Mouse (Mus musculus): ENCODE results near the gene Prkcd. TPM values are rescaled to one million over a fixed set of nuclear protein-coding genes. Genes with fewer than 3 reads are reported as not detected.

The Prkcd gene
- polyA plus RNA-seq, 1 experiment from 2014 or later, result 21.9 TPM

DNA sequence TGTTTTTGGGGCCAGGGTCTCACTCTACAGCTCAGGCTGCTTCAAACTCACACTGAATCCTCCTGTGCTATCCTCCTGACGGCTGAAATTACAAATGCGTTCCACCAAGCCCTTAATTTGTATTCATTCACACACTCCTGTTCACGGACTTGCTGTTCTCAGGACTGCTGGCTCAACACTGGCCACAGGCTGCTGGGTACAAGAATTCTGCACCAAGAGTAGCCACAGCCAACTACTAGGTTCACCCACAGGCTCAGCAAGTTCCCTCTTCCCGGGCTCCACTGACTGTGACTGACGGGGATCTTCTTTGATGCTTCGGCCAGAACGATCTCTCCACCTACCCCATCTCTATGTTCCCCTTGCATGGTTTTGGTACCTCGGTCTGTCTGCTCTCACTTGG is 23.7 kb upstream of the Prkcd start:
- Histone ChIP-seq H3K4me1 (peaks cover 2% of the 10 kb centered on the region), H3K36me3 (ENCODE audit: poor library complexity, severe bottlenecking) (no peaks in the 10 kb centered on the region), H3K27me3 (no peaks in the 10 kb centered on the region), H3K9ac (no peak overlapping the region), H3K9me3 (replicated peaks) (no peaks in the 10 kb centered on the region), H3K4me2 (no peak overlapping the region), H3K27ac (no peak overlapping the region), H3K4me3 (no peak overlapping the region)
- 77% methylated on average over 8 of the region's 8 CpGs for WGBS
- no peak for ATAC-seq

- Histone ChIP-seq H3K36me3 (ENCODE audit: poor library complexity, severe bottlenecking) (no peaks in the 10 kb centered on the region), H3K4me1 (no peaks in the 10 kb centered on the region), H3K9me3 (replicated peaks) (no peaks in the 10 kb centered on the region), H3K27ac (no peak overlapping the region), H3K4me2 (no peak overlapping the region), H3K27me3 (no peaks in the 10 kb centered on the region), H3K9ac (no peak overlapping the region), H3K4me3 (no peak overlapping the region)
- 65% methylated on average over 3 of the region's 3 CpGs for WGBS
- ATAC-seq, result no peak
Measured at GRCm38 (mm10) chr14:30648478-30648877, 22.5 kb upstream of the Prkcd start.

DNA sequence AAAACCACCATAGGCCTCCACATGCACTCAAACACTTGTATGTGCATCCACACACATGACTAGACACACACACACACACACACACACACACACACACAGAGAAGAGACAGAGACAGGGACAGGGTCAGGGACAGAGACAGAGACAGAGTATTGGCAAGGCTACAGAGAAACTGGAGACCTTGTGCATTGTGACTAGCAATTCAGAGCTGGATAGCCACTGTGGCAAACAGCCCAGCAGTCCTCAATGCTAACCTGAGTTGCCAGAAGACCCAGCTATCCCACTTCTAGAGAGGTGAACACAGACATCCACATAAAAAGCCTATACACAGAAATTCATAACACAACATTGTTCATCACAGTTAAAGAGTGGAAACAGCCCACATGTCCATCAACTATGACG is 20.5 kb upstream of the Prkcd start:
- H3K9ac ChIP-seq, result no peak overlapping the region
- no peak overlapping the region for H3K4me2 ChIP-seq
- no peaks in the 10 kb centered on the region for H3K4me1 ChIP-seq
- WGBS, result 77% methylated on average over 1 of the region's 1 CpGs
- no peaks in the 10 kb centered on the region for H3K36me3 ChIP-seq (ENCODE audit: poor library complexity, severe bottlenecking)
- ATAC-seq, result no peak
- no peaks in the 10 kb centered on the region for H3K9me3 ChIP-seq (replicated peaks)
- H3K4me3 ChIP-seq, result no peak overlapping the region
- H3K27me3 ChIP-seq, result no peaks in the 10 kb centered on the region
- no peak overlapping the region for H3K27ac ChIP-seq

DNA sequence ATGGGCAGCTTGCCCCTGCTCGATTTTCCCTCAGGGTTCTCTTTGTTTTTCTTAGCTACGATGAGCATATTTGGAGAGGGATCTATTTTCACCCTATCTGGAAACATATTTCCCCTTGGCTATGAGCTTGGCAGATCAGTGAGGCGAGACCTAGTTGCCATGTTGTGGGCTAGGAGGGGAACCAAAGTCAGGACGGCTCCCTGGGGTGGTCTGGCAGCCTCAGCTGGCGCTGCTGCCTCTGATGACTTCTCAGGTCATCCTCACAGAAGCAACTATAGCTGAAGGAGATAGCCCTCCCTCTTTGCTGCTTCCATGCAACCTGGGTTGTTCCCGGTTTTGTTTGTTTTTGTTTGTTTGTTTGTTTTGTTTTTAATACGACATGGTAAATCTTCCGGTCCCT is 19.1 kb upstream of the Prkcd start:
- no peaks in the 10 kb centered on the region for H3K27me3 ChIP-seq
- 83% methylated on average over 8 of the region's 8 CpGs for WGBS
- no peaks in the 10 kb centered on the region for H3K36me3 ChIP-seq (ENCODE audit: poor library complexity, severe bottlenecking)
- ATAC-seq, result no peak
- no peak overlapping the region for H3K9ac ChIP-seq
- no peak overlapping the region for H3K27ac ChIP-seq
- no peak overlapping the region for H3K4me3 ChIP-seq
- no peaks in the 10 kb centered on the region for H3K4me1 ChIP-seq
- no peaks in the 10 kb centered on the region for H3K9me3 ChIP-seq (replicated peaks)
- H3K4me2 ChIP-seq, result no peak overlapping the region

- Histone ChIP-seq H3K4me1 (no peaks in the 10 kb centered on the region), H3K9me3 (replicated peaks) (no peaks in the 10 kb centered on the region), H3K4me2 (no peak overlapping the region), H3K36me3 (ENCODE audit: poor library complexity, severe bottlenecking) (no peaks in the 10 kb centered on the region), H3K4me3 (no peak overlapping the region), H3K27ac (no peak overlapping the region), H3K27me3 (no peaks in the 10 kb centered on the region), H3K9ac (no peak overlapping the region)
- WGBS, result 88% methylated on average over 2 of the region's 2 CpGs
- ATAC-seq, result no peak
Measured at GRCm38 (mm10) chr14:30644026-30644425, 18.0 kb upstream of the Prkcd start.

DNA sequence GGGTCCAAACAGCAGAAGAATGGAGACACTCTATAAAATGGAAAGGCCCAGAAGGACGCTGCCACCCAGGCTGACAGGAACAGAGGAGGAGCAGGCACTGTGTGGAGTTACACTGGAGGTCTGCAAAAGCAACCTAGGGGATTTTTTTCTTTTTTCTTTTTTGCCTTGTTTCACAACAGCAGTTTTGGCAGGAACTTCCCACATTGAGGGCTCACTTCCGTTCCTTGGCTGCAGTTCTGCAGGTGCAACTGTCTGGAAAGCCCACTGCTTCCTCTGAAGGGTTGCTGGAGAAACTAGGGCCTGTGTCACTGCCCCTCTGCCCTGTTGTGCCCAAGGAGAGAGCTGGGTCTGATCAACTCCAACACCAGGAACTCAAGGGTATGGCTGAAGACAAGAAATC is 15.7 kb upstream of the Prkcd start:
- H3K9ac ChIP-seq, result no peak overlapping the region
- peaks cover 7% of the 10 kb centered on the region for H3K4me1 ChIP-seq
- H3K4me3 ChIP-seq, result no peak overlapping the region
- no peak for ATAC-seq
- no peaks in the 10 kb centered on the region for H3K9me3 ChIP-seq (replicated peaks)
- 75% methylated on average over 2 of the region's 2 CpGs for WGBS
- no peak overlapping the region for H3K27ac ChIP-seq
- H3K36me3 ChIP-seq (ENCODE audit: poor library complexity, severe bottlenecking), result no peaks in the 10 kb centered on the region
- H3K27me3 ChIP-seq, result no peaks in the 10 kb centered on the region
- no peak overlapping the region for H3K4me2 ChIP-seq

- Histone ChIP-seq H3K9me3 (replicated peaks) (no peaks in the 10 kb centered on the region), H3K4me3 (no peak overlapping the region), H3K27ac (no peak overlapping the region), H3K27me3 (no peaks in the 10 kb centered on the region), H3K4me1 (peaks cover 9% of the 10 kb centered on the region), H3K9ac (no peak overlapping the region), H3K36me3 (ENCODE audit: poor library complexity, severe bottlenecking) (no peaks in the 10 kb centered on the region), H3K4me2 (no peak overlapping the region)
- WGBS, result 82% methylated on average over 4 of the region's 4 CpGs
- ATAC-seq, result no peak
Measured at GRCm38 (mm10) chr14:30638686-30639085, 12.7 kb upstream of the Prkcd start.

- H3K9me3 ChIP-seq (replicated peaks), result no peaks in the 10 kb centered on the region
- 86% methylated on average over 4 of the region's 4 CpGs for WGBS
- no peak for ATAC-seq
- no peak overlapping the region for H3K9ac ChIP-seq
- H3K4me1 ChIP-seq, result peaks cover 9% of the 10 kb centered on the region
- H3K27ac ChIP-seq, result no peak overlapping the region
- H3K4me2 ChIP-seq, result no peak overlapping the region
- no peaks in the 10 kb centered on the region for H3K27me3 ChIP-seq
- H3K36me3 ChIP-seq (ENCODE audit: poor library complexity, severe bottlenecking), result no peaks in the 10 kb centered on the region
- no peak overlapping the region for H3K4me3 ChIP-seq
Measured at GRCm38 (mm10) chr14:30638009-30638408, 12.0 kb upstream of the Prkcd start.

DNA sequence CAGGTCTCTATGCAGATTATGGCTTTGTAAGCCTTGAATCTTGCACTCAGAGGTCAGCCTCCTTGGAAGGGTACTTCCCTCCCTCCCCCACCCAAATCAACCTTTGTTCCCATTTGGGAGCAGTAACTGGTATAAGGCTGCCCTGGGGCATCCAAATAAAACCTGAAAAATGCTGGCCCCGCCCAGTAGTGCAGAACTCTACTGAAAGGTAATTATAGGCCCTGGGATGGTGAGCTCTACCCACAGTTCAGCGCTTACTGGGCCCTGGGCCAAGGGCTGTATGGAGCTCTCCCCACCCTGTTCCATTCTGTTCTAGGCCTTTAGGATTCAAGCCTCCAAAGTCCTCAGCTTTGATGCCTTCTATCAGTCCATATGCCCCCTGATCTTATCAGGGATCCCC is 11.1 kb upstream of the Prkcd start:
- no peak overlapping the region for H3K4me3 ChIP-seq
- no peaks in the 10 kb centered on the region for H3K9me3 ChIP-seq (replicated peaks)
- no peak overlapping the region for H3K27ac ChIP-seq
- H3K27me3 ChIP-seq, result no peaks in the 10 kb centered on the region
- peaks cover 9% of the 10 kb centered on the region for H3K4me1 ChIP-seq
- no peak overlapping the region for H3K9ac ChIP-seq
- 64% methylated on average over 2 of the region's 2 CpGs for WGBS
- H3K36me3 ChIP-seq (ENCODE audit: poor library complexity, severe bottlenecking), result no peaks in the 10 kb centered on the region
- no peak overlapping the region for H3K4me2 ChIP-seq
- no peak for ATAC-seq

GRCm38 (mm10) chr14:30636499-30636898 is 10.5 kb upstream of the Prkcd start:
- Histone ChIP-seq H3K4me2 (no peak overlapping the region), H3K9me3 (replicated peaks) (no peaks in the 10 kb centered on the region), H3K27me3 (no peaks in the 10 kb centered on the region), H3K27ac (no peak overlapping the region), H3K9ac (no peak overlapping the region), H3K4me1 (peaks cover 9% of the 10 kb centered on the region), H3K36me3 (ENCODE audit: poor library complexity, severe bottlenecking) (no peaks in the 10 kb centered on the region), H3K4me3 (no peak overlapping the region)
- ATAC-seq, result no peak
- WGBS, result 87% methylated on average over 9 of the region's 9 CpGs

DNA sequence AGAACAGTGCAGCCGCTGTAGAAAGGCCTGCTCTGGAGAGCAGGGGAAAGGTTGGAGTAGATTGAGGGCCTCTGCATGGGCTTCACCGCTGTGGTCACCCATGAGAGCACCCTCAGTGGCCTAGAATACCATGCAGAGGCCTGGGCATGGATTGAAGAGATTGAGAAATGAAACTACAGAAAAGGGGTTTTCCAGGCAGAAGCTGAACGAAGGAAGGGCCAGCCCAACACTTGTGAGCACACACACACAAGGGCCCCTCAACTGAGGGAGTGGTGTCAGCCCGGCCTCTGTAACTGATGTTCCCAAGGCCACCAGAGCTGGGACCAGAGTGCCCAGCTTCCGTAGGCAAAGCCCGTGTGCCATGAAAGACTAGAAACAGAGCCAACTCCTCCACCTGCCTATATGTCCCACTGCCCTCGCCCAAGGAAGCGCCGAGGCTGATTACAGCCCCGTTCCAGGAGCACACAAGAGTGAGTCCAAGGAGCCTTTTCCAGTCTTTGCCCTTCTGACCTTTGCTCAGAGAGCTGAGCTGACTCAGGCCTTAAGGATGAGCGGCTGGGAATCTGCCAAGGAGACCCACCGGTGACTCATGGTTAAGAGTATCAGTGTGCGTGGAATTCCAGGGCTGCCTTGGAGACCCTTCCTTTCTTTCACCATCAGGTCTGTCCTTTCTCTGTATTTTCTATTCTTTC is 9.4 kb upstream of the Prkcd start:
- peaks cover 9% of the 10 kb centered on the region for H3K4me1 ChIP-seq

GRCm38 (mm10) chr14:30634418-30634817 is 8.4 kb upstream of the Prkcd start:
- H3K9ac ChIP-seq, result no peak overlapping the region
- 86% methylated on average over 1 of the region's 1 CpGs for WGBS
- no peak overlapping the region for H3K4me3 ChIP-seq
- no peaks in the 10 kb centered on the region for H3K36me3 ChIP-seq (ENCODE audit: poor library complexity, severe bottlenecking)
- peaks cover 9% of the 10 kb centered on the region for H3K4me1 ChIP-seq
- H3K27ac ChIP-seq, result no peak overlapping the region
- H3K4me2 ChIP-seq, result no peak overlapping the region
- no peak for ATAC-seq
- H3K27me3 ChIP-seq, result no peaks in the 10 kb centered on the region
- H3K9me3 ChIP-seq (replicated peaks), result no peaks in the 10 kb centered on the region

More for the DNA sequence above, 9.4 kb upstream of the Prkcd start:
- Histone ChIP-seq H3K27ac (no peak overlapping the region), H3K27me3 (no peaks in the 10 kb centered on the region), H3K9ac (no peak overlapping the region; the same call in 1 of the 2 replicates), H3K36me3 (ENCODE audit: poor library complexity, severe bottlenecking) (no peaks in the 10 kb centered on the region), H3K4me3 (no peak overlapping the region), H3K9me3 (replicated peaks) (no peaks in the 10 kb centered on the region), H3K4me2 (no peak overlapping the region)
- ATAC-seq, result no peak
- WGBS, result 86% methylated on average over 13 of the region's 13 CpGs

- no peak overlapping the region for H3K9ac ChIP-seq
- H3K36me3 ChIP-seq (ENCODE audit: poor library complexity, severe bottlenecking), result no peaks in the 10 kb centered on the region
- H3K4me1 ChIP-seq, result peaks cover 9% of the 10 kb centered on the region
- no peak for ATAC-seq
- peaks cover 1% of the 10 kb centered on the region; the same call in 1 of the 2 replicates for H3K27me3 ChIP-seq
- no peak overlapping the region for H3K4me3 ChIP-seq
- WGBS, result 79% methylated on average over 7 of the region's 7 CpGs
- no peaks in the 10 kb centered on the region for H3K9me3 ChIP-seq (replicated peaks)
- H3K4me2 ChIP-seq, result no peak overlapping the region
- H3K27ac ChIP-seq, result no peak overlapping the region
Measured at GRCm38 (mm10) chr14:30633708-30634107, 7.7 kb upstream of the Prkcd start.
